Mouse (Mus musculus) thymus, postnatal 25 days (tissue): ENCODE data around the gene Tmem117.

Experiments
- DNase-seq: peaks from one replicate; pipeline ENCODE4 v3.0.0; 2022

Tmem117 gene

DNA sequence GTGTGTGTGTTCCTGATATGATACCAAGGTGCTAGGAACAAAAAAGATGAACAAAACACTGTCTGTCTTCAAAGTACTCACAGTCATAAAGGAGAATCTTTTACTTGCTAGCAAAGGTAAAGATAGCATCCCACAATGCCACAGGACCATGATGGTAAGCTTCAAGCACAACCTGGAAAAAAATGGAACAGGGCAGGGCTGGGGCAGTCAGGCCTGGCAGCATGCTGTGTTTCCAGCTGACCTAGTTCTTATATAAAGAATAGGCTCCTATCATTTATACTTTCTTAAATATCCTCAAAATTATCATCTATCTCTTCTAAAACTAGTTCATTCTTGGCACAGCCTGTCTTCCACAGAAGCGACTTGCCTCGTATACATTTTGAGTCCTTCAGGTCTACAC is 418.5 kb downstream of the Tmem117 start:
- DNase-seq = no peak

DNA sequence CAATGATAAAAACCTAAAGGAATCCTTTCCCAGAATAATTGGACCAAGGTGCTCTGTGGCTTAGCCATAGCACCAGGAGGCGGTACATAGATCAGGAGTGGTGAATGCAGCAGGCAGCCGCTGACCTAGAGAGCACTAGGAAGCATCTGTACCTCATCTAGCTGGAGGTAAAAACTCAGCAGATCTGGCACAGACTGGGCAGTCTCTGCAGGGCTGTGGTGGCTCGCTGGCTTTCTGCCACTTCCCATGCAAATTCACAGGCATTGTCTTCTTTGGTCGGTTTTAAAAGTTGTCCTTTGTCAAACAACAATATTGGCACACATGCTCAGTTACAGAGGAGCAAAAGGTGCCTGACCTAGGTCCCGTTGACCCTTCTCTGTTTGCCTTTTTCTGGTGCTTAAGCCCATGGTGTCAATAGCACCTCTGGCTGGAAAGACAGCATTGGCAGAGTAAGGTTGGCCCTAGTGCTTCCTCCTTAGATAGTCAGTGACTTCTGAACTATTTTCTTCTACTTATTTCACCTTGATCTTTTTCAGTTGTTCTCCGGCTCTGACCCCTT is 420.2 kb downstream of the Tmem117 start:
- no peak for DNase-seq

DNA sequence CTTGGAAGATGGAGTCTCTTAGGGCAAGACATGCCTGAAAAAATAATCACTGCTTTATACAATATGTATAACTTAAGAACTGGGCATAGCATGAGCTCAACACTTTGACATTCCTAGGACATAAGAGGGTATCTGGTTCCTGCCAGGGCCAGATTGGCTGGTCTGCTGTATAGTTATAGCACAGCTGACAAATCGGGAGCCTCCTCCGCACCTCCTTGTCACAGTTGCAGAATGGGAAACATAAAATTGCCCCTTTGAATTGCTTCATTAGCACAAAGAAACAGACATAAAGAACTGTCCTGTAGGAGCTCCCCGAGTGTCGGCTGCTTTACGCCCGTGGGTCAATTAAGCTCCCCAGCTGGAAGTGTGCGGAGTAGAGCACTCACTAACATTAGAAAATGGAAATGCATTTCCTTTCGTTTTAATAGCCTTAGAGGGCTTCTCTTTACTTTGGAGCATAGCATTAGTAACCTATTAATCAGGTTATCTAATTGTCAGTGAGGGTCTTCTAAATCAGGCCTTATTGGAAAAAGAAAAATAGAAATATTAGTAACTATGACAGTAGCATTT is 426.1 kb downstream of the Tmem117 start:
- no peak for DNase-seq

DNA sequence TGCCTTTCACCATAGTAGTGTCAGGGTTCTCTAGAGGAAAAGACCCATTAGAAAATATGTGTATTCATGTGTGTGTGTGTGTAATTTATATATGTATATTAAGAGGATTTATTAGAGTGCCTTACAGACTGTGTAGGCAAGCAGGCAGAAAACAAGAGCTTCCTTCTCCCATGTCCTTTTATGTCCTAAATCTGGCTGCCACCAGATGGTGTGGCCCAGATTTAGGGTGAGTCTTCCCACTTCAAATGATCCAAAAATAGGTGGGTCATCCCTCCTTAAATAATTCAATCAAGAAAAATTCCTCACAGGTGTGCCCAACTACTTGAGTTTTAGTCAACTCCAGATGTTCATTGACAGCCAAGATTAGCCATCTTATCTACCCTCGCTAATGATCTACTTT is 439.0 kb downstream of the Tmem117 start:
- no peak for DNase-seq

GRCm38 (mm10) chr15:95068799-95069198 is 439.8 kb downstream of the Tmem117 start:
- no peak for DNase-seq

GRCm38 (mm10) chr15:95070881-95071280 is 441.8 kb downstream of the Tmem117 start:
- DNase-seq = no peak

DNA sequence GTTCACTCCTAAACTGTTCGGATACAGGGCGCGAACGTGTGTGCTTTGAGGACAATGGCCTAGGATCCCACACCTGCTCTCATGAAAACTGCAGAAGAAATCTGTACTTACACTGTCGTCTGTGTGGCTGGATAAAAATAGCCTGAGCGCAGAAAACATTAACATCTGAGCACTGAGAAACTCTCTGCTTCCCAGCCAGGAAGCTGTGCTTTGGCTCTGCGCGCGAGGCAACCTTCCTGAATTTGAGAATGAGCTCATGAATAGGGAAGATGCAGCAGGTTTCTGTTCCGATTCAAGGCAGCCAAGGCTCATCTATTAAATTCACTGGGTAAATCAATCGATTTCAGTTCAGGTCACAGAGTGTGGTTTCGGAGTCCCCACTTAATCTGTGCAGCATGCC is 446.3 kb downstream of the Tmem117 start:
- no peak for DNase-seq

DNA sequence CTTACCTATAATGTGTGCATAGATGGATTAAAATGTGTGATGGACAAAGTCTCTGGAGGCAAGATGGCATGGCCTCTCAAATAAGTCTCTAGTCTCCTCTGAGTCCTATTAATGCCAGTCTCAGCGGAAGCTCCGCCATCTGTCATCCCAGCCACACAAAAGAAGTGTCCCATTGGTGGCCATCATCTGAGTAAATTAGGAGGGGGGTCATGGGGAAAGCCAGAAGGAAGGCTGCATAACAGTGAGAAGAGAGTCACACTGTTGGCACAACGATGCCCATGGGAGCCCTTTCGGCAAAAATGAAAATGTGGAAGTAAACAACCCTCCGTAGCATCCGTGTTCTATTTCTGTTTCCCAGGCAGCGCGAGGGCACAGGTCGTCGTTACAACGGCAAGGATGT is 452.6 kb downstream of the Tmem117 start:
- no peak for DNase-seq

DNA sequence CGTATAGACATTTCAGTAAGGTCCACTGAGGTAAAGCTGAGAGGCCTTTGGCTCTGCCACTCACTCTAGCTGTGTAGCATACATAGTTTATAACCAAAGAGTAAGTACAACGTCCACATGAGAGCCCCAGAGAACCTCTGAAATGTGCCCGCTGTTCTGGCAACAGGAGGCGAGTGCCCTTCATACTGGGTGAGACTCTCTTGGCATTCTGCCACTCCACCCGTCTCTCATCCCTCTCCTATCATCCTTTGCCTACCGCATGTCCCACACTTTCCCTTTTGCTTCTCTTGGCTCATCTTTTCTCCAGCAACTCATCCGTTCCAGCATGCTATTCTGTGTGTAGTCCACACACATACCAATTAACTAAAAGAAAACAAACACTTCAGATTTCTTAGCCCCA is 456.9 kb downstream of the Tmem117 start:
- no peak for DNase-seq

DNA sequence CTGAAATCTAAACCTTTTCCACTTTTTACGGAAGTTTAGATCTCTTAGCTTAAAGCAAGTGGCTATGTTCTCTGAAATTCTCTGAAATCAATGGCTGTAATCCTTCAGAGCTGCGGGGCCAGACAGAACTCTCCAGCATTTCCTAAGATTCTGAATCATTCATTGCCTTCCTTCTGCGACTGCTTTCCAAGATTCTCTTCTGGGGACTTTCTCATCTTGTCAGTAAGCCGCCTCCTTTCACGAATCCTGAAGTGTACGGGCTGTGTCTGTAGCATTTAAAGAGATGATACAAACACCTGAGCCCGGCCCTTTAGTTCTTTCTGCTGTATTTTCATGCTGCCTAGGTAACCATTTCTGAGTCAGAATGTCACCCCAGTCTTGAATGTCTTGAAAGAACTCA is 471.1 kb downstream of the Tmem117 start:
- DNase-seq = no peak

- DNase-seq = no peak
These were observed 472.5 kb downstream of the Tmem117 start for GRCm38 (mm10) chr15:95101522-95101921.

DNA sequence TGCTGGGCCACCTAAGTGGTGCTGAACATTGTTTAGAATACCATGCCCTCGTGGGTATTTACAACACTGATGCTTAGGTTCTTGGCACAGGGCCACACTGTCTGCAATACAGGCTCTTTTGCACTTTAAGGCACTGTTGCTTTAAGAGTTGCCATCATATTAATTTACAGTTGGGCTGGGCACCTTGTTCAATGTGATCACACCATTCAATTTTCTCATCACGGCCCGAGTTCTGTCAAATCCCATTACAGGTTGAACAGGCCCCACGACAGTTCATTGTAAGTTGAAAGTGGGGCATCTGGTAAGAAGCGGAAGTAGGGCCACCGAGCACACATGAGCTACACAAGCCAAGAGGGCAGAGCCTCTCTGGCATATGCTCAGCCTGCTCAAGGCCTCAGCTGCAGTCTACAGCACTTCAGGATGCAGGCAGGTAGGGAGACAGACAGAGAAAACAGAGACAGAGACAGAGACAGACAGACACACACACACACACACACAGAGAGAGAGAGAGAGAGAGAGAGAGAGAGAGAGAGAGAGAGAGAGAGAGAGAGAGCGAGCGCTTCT is 478.3 kb downstream of the Tmem117 start:
- DNase-seq = no peak

DNA sequence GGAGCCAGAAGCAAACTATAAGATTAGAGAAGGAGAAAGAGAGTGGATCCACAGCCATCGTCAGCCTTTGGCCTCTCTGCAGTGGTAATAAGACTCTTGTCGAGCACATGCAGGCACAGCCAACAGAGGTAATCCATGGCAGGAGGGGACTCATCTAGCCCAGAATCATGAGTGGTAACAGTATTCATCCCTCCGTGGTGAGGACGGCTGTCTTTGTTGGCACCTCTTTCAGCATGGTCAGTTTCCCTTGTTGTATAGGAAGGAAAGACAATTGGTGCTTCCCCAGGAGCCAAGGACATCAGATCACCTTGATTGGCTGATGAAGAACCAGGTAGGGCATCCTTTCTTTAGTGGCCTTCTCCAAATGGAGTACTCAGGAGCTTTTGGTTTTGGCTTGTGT is 479.6 kb downstream of the Tmem117 start:
- no peak for DNase-seq

GRCm38 (mm10) chr15:95131401-95131800 is 502.4 kb downstream of the Tmem117 start:
- no peak for DNase-seq

DNA sequence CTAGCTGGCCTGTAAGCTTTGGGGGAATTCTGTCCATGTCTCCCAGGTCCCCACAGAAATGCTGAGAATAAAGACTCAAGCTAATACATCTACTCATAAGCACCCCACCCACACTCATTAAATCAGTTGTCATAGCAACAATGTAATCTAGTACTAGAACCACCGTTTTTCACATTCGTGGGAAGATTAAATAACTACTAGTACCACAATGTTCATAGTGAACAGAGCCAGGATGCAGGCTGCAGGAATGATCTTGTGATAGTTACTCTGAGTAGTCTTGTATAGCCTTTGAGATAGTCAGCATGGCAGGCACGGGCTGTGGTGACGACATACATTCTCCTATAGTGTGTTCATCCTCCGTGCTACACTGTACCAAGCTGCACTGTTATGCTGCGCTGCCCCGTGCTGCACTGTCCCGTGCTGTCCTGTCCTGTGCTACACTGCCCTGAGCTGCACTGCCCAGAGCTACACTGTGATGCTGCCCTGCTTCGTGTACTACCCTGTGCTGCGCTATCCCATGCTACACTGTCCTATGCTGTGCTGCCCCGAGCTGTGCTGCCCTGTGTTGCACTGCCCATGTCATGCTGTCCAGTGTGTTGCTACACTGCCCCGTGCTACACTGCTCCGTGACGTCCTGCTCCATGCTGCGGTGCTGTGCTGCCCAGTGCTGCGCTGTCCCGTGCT is 507.0 kb downstream of the Tmem117 start:
- DNase-seq = no peak

DNA sequence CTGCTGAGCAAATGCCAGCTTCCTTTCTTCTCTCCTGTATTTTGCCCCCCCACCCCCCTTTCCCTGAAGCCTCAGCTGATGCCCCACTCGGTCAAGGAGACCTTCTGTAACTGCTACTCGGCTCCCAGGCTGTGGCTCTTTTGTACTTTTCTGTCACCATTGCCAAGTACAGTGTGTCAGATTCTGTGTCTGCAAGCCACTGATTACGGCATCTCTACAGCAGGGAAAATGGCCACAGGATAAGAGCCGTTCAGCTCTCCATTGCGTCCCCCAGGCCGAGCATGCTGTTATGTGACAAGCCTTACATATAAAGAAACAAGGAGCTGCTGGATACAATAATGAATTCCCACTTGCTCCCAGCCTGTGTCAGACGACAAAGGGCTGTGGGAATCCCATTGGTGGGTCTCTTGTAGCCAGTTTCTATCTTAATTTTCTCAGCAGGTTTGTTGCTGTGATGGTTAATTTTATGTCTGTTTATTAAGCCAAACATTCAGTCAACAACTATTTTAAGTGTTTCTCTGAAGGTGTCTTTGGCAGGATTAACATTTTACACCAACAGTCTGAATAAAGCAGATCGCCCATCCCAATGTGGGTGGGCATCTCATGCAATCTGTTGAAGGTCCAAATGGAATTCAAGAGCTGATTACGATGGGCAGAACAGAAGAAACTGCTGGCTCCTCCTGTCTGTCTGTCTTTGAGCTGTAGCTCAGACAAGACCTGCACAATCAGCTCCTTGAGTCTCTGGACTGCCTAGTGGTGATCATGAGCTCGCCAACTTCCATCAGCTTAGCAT is 508.2 kb downstream of the Tmem117 start:
- DNase-seq = no peak

- no peak for DNase-seq
These were observed 509.8 kb downstream of the Tmem117 start for GRCm38 (mm10) chr15:95138709-95139409.

DNA sequence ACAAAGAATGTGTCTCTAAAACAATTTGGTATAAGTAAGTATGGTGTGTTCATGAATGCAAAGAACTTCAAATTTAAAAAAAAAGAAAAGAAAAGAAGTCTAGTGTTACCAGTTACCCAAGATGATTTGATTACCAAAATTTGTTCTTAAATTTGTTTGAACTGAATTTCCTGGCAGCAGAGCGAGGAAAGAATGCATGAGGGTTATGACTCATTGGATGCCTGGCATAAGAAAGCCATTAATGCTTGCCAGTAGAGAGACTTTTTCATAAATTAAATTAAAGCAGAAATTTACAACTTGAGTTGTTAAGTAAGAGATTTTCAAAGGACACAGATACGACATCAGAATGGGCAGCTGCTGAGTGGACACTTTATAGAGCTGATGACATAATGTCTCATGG is 515.1 kb downstream of the Tmem117 start:
- DNase-seq = no peak

- DNase-seq = no peak
These were observed 516.1 kb downstream of the Tmem117 start for GRCm38 (mm10) chr15:95145118-95145517.
